Mouse (Mus musculus): ENCODE data around the gene Atp2c1.

Gene Atp2c1

DNA sequence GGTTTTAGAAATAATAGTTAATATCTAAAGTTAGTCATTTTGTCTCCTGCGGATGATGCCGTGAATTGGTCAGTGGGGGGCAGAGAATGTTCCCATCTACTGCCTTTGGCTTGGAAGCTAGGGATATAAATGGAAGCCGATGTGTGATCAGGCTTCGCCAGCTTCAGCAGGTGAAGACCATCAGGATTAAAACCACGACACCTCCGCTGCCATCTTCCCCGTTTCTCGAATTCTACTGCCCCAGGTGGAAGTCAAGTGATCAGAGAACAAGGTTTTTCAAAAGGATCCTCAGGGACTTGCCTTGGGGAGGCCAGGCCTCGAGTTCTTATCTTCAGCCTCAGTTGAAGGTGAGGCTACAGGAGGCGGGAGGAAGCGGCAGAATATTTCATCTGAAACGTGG is at the start of gene Atp2c1:
Gene Atp2c1, minus strand, starts transcription at position 101 of the 400 bp plus-strand sequence.
- DNase-seq (ENCODE audit: low spot score): no peak

GRCm38 (mm10) chr9:105557452-105557851 is 30.3 kb upstream of the Atp2c1 start:
- peak; percentile 22 for DNase-seq (ENCODE audit: low spot score)

DNA sequence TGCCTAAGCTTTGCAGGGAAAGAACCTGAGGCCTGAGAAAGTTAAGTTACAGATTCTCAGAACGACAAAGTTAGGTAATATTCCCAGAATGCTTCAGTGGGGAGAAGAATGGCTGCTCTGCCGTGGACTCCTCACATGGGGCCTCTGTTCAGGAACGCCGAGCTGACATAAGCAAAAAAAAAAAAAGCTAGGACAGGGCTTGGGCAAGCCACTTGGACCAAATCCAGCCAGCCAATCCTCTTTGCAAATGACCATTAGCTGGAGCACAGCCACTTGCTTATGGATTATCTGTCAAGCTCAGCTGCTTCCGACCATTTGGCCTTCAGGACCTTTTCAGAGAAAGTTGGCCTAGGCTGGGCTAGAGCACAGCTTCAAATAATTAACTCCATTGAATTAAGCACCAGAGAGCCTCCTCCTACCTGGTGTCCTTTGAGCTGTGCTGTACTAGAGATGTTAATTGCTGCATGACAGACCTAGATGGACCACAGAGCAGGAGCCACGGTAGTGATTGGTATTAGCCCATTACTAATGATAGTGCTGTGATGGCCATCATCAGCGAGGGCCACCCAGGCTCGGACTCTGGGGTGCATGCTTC is 29.1 kb upstream of the Atp2c1 start:
- DNase-seq (ENCODE audit: low spot score): peak; percentile 73

DNA sequence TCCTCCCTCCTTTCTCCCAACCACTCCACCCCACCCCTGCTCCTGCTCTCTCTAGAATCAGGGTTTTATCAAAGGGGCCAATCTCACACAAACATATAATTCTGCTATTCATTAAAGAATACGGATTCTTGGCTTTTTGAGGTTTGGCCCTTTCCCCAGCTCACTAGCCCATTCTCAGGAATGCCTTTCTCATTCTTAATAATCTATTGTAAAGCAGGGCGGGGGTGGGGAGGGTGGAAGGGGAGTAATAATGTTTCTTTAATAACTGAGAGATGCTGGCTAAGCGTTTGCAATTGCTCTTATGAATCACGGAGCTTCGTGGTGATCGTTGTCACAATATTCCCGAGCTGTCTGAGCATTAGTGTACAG is 27.3 kb upstream of the Atp2c1 start:
- no peak for DNase-seq (ENCODE audit: low spot score)

GRCm38 (mm10) chr9:105553629-105554438 is 26.7 kb upstream of the Atp2c1 start:
- no peak for DNase-seq (ENCODE audit: low spot score)

GRCm38 (mm10) chr9:105551407-105551806 is 24.3 kb upstream of the Atp2c1 start:
- no peak for DNase-seq (ENCODE audit: low spot score)

- peak; percentile 67 for DNase-seq (ENCODE audit: low spot score)
These were observed 22.0 kb upstream of the Atp2c1 start for GRCm38 (mm10) chr9:105549096-105549495.

DNA sequence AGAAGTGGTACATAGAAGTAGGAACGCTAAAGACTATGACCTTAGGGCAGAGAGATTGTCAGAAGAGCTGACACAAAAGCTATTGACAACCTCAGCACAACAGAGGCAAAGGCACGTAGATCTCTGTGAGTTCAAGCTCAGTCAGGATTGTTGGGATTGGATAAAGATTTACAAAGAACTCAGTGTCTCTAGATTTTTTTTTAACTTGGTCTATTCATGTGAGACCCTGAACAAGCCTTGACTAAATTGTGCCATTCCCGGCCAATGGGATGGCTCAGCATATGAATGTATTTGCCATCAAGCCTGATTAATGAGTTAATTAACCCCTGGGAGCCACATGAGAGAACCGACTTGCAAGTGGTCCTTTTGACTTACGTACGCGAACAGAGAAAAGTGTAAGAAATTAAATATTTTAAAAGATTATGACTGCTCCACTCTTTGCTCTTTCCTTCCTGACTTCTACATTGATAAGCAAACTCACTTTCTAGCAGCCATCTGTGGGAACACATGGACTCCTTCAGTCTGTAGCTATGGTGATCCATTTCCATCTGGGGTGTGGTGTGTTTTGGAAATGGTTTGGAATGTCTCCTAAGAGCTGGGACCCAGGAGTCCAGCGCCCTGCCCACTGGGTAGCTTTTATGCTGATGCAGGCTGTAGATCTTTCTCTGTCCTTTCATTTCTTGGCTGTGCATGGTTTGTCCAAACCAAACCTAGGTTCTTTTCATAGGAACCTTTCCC is 17.1 kb upstream of the Atp2c1 start:
- no peak for DNase-seq (ENCODE audit: low spot score)

DNA sequence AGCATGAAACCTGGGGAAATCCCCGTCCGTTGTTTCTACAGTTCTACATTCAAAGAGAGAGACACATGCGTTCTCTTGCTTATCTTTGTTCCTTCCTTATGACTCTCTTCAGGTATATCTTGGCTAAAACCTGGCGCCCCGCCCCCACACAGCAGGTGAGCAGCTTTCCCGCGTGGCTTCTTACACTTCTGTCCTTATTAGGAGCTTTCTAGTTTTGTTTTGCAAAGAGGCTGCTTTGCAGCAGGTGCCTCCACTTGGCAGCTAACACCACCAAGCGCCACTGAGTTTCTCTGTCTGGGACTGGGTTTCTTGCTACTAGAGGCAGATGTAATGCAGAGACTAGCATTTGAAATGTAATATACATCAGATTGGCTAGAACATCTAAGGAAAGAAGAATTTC is 10.4 kb upstream of the Atp2c1 start:
- DNase-seq (ENCODE audit: low spot score): no peak

- DNase-seq (ENCODE audit: low spot score): no peak
These were observed 9.8 kb upstream of the Atp2c1 start for GRCm38 (mm10) chr9:105536877-105537276.

DNA sequence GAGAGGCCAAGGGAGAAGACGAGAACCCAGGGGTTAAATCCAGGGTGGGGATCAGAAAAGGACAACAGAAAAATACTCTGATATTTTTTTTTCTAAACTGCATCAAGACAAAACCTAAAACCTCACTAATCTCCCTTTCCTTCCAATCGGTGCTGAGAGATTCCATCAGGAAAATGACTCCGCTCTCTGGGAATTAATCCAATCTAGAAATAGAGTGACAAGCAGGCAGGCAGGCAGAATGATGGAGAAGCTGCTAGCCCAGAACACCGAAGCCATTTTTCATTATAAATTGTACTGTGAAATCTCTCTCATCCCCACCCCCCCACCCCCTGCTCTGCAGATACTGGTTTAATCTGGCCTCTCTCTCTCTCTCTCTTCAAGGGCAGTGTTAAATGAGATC is 1.8 kb downstream of the Atp2c1 start:
- DNase-seq (ENCODE audit: low spot score): no peak

- no peak for DNase-seq (ENCODE audit: low spot score)
These were observed 4.1 kb downstream of the Atp2c1 start for GRCm38 (mm10) chr9:105523038-105523437.

DNA sequence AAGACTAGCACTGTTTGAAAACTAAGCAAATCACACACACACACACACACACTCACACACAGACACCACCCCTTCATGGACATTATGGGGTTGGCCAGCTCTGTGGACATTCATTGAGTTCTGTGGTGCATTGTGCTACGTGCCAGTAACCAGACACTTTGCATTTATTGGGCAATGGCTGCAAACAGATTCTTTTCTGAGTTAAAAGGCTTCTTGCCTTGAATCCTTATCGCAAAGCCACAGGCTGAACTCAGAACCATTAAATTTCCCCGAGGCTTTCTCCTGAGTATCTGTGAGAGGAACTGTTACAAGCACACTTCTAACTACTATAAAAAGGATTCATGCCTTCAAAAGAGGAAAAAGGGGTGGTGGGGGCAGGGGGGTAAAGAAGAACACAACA is 5.1 kb downstream of the Atp2c1 start:
- DNase-seq (ENCODE audit: low spot score): no peak

DNA sequence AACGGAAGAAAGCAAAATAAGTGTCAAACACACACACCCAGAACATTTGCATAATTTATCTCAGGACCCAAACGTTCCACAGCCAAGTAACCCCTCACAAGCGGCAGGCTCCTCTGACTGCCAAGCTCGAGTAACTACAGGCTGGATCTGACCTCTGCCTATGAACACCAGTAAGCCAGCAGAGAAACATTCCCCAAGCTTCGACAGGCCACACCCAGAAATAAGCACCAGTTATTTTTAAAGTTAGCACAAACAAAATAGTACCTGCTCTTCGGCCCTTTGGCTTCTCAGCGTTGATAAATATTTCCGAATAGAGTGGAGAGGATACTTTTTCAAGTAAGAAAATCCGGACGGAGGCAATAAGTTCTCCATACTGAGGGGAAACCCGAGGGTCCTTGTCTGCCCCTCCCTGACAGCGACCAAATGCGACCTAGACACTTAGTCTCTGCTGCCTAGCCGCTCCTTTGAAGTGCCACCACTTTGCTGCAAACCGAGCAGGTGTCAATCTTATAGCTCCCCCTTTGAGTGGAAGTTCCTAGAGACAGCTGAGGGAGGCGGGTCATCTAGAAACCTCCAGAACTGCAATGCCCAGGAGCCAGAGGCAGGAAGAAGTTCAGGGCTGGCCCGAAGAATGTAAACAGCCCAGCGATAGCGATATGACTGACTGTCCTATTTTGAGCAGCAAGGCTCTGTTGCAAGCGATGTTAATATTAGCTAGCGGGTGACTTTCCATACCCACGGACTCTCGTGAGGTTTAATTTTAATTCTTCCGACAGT is 6.2 kb downstream of the Atp2c1 start:
- DNase-seq (ENCODE audit: low spot score): no peak

GRCm38 (mm10) chr9:105519278-105519883 is 7.7 kb downstream of the Atp2c1 start:
- DNase-seq (ENCODE audit: low spot score): no peak

GRCm38 (mm10) chr9:105503690-105504089 is 23.4 kb downstream of the Atp2c1 start:
- no peak for DNase-seq (ENCODE audit: low spot score)

DNA sequence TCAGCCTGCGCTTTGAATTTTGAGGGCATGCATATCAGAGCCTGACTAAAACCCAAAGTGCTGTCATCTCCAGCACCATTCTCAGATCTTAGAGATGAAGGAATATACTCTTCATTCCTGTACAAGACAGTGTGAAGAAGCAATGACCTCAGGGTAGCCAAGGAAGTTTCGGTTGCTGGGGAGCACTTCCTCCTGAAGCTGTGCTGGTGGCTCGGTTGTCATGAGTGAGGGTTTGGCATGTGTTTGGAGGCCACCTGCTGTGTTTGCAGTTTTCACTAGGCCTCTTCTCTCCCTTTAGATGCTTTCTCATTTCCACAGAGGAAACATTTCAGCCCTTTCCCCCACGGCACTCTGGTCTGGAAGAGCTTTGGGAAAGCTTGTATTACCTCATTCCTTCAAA is 24.7 kb downstream of the Atp2c1 start:
- DNase-seq (ENCODE audit: low spot score): no peak

GRCm38 (mm10) chr9:105495316-105496174 is 31.6 kb downstream of the Atp2c1 start:
- peak; percentile 78 for DNase-seq (ENCODE audit: low spot score)

- DNase-seq (ENCODE audit: low spot score): peak; percentile 95
These were observed 32.4 kb downstream of the Atp2c1 start for GRCm38 (mm10) chr9:105494553-105495315.

DNA sequence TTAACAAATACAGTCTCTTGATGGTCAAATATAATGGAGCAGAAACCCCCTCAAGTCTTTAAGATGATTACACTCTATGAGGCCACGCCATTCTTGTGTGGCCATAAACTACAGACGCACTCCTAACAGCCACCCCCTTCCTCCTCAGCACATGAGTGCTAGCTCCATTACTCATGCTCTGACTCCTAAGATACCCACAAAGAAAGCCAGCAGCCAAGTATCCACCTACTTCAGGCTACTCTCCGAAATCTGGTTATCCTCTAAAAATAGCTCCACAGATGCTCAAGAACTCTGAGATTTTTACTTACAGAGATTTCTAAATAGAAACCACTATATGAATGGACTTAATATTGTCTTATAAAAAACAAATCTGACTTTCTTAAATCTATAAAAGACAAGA is 34.4 kb downstream of the Atp2c1 start:
- DNase-seq (ENCODE audit: low spot score): no peak

Data from MN1 (cell line).